Mouse (Mus musculus) kidney, adult 2 months (tissue): Measurements from ENCODE around the gene Rps6kb2.

Source experiments
- CTCF ChIP-seq: fragments of 200-500 bp; conservative IDR thresholded peaks from 2 replicates; pipeline ENCODE4 v1.5.1; 2011; ENCODE audit warnings: low read depth, mild to moderate bottlenecking, control low read depth, low read length, moderate library complexity, mixed read lengths; ENCODE audit not compliant: insufficient read depth, insufficient read length
- POLR2A ChIP-seq: fragments of 200-500 bp; IDR thresholded peaks from one replicate; pipeline ENCODE4 v1.6.1; 2011; ENCODE audit warnings: low read depth, low read length, control low read depth

- TF ChIP-seq POLR2A: no peak
- no peak for TF ChIP-seq CTCF
Measured at GRCm38 (mm10) chr19:4106654-4107053, 56.5 kb downstream of the Rps6kb2 start.
